Mouse (Mus musculus) forebrain, embryonic 12.5 days (tissue): ENCODE results near the gene Zfp185. TPM values are rescaled to one million over a fixed set of nuclear protein-coding genes. Genes with fewer than 3 reads are reported as not detected.
"Not testable (repeated sequence)": the region's sequence is repeated elsewhere in the genome, so short reads cannot be mapped to it uniquely, and the experiment has no call there.

Experiments used
- ATAC-seq: fragments of 200-750 bp; cut with Nextera tagmentation; 2 replicates; pipeline ENCODE4 v1.8.0; 2017; ENCODE audit warnings: moderate TSS enrichment; ENCODE audit not compliant: low FRiP score
- H3K27ac ChIP-seq: fragments of 300-500 bp; sonication (generic); 2 replicates; pipeline ENCODE4 v1.5.1; 2016; ENCODE audit warnings: mild to moderate bottlenecking
- H3K27me3 ChIP-seq: fragments of 300-500 bp; sonication (generic); 2 replicates; pipeline ENCODE4 v1.6.1; 2016; ENCODE audit warnings: mild to moderate bottlenecking
- H3K36me3 ChIP-seq: fragments of 300-500 bp; sonication (generic); replicated peaks from 2 replicates; pipeline ENCODE4 v1.6.1; 2016; ENCODE audit warnings: mild to moderate bottlenecking
- H3K4me1 ChIP-seq: fragments of 300-500 bp; sonication (generic); 2 replicates; pipeline ENCODE4 v1.6.1; 2016
- H3K4me2 ChIP-seq: fragments of 300-500 bp; sonication (generic); 2 replicates; pipeline ENCODE4 v1.6.1; 2016; ENCODE audit warnings: mild to moderate bottlenecking, moderate library complexity
- H3K4me3 ChIP-seq: fragments of 300-500 bp; sonication (generic); replicated peaks from 2 replicates; pipeline ENCODE4 v1.5.1; 2016; ENCODE audit warnings: mild to moderate bottlenecking
- H3K9ac ChIP-seq: fragments of 300-500 bp; sonication (generic); 2 replicates; pipeline ENCODE4 v1.6.1; 2016; ENCODE audit warnings: mild to moderate bottlenecking
- H3K9me3 ChIP-seq: fragments of 300-500 bp; sonication (generic); 2 replicates; pipeline ENCODE4 v1.6.1; 2016
- WGBS: fragments of 180-500 bp; shearing (Covaris S2); methylation state at CpG from one replicate; pipeline ENCODE4 v1.1.7; 2016; 5-methylcytosine and 5-hydroxymethylcytosine counted together
- microRNA counts: library from miRNA; unstranded; fragments of <30 nt; microRNA quantifications from one replicate; lab custom pipeline; 2017
- microRNA-seq: library from miRNA; unstranded; fragments of <30 nt; microRNA quantifications from one replicate; pipeline ENCODE4, GENCODE M21; 2017
- polyA plus RNA-seq: library from polyadenylated mRNA; unstranded; fragments of >200 nt; fragmentation: Nextera tagmentation; extraction: Ambion mirVana; gene quantifications from 2 replicates; pipeline ENCODE4 v1.2.1, GENCODE M21; 2016

The Zfp185 gene
- polyA plus RNA-seq, 1 experiment from 2014 or later: 3.3 TPM

DNA sequence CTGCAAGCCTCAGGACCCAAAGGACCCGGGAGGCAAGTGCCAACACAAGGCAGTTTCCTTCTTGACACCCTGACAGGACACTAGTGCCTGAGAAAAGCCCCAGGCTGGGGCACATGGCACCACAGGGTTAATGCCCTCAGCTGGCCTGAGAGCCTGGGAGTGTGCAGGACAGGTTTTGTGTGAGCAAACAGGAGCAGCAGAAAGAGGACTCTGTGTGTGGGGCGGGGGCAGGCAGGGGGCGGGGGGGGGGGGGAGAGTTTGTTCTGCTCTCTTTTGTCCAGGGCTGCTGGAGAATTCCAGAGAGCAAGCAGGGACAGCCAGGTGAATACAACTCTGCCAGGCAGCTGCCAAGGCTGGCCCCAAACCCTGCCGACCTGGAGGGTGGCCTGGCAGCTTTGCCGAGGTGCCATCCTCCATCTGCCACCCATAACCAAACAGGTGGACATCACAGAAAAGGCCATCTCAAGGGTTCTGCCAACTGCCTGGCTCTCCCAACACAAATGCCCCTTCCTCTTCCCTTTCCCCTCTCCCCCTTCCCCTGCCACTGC, 79.7 kb downstream of the Zfp185 start:
- not testable (repeated sequence) for H3K36me3 ChIP-seq, H3K4me2 ChIP-seq, H3K4me3 ChIP-seq, H3K9me3 ChIP-seq, ATAC-seq, H3K9ac ChIP-seq, H3K27me3 ChIP-seq, H3K27ac ChIP-seq, H3K4me1 ChIP-seq
- whole genome bisulfite sequencing: 76% methylated on average over 2 of the region's 5 CpGs

MicroRNAs within 50 kb of the gene (microRNA counts, 519-probe panel; counts per million panel counts)
- not detected for microRNA mmu-miR-2137 (lab: Ali Mortazavi, UCI)

Small RNAs within 50 kb of the gene (microRNA-seq; reads per million reads assigned to microRNA genes)
- 11.2 reads per million, percentile 28 among the genes with 10 or more reads in this experiment for gene Mir2137

Other genes starting within 250 kb of the Zfp185 start
- 2.0 and 2.7 TPM in 2 replicates for gene Gabrq, start 162.2 kb upstream of the Zfp185 start, polyA plus RNA-seq
- gene Cetn2, start 68.9 kb upstream of the Zfp185 start, polyA plus RNA-seq: 103 and 107 TPM in 2 replicates
- gene Nsdhl, start 68.8 kb upstream of the Zfp185 start, polyA plus RNA-seq: 35.2 and 36.8 TPM in 2 replicates
- not detected in 2 replicates for gene Pnma5, start 49.8 kb downstream of the Zfp185 start, polyA plus RNA-seq
- 0.99 and 1.0 TPM in 2 replicates for gene Pnma3, start 77.4 kb downstream of the Zfp185 start, polyA plus RNA-seq
- gene Xlr4a, start 95.1 kb downstream of the Zfp185 start, polyA plus RNA-seq: 0.18 and 0.72 TPM in 2 replicates
- gene Xlr3a, start 109.8 kb downstream of the Zfp185 start, polyA plus RNA-seq: 2.7 and 3.3 TPM in 2 replicates
- gene Gm14685, start 129.7 kb downstream of the Zfp185 start, polyA plus RNA-seq: 0.31 TPM in 1 of 2 replicates, not detected in the other
- gene Xlr5b, start 161.5 kb downstream of the Zfp185 start, polyA plus RNA-seq: not detected in 2 replicates
- gene DXBay18, start 162.1 kb downstream of the Zfp185 start, polyA plus RNA-seq: 0.45 TPM in 1 of 2 replicates, not detected in the other
- not detected in 2 replicates for gene Spin2d, start 189.7 kb downstream of the Zfp185 start, polyA plus RNA-seq
- gene Xlr3b, start 204.9 kb downstream of the Zfp185 start, polyA plus RNA-seq: 13.6 and 14.0 TPM in 2 replicates
- gene Xlr4b, start 227.0 kb downstream of the Zfp185 start, polyA plus RNA-seq: 0.28 and 0.93 TPM in 2 replicates
- gene F8a, start 241.0 kb downstream of the Zfp185 start, polyA plus RNA-seq: 20.5 and 22.5 TPM in 2 replicates